In genomic region chr16:37292593-37292992, GRCm38 (mm10) we compare ENCODE assay signal across 11 mouse cellular contexts.
DNase-seq lines count a peak whose midpoint lies in the region; ATAC-seq and TF ChIP-seq lines count a peak whose summit lies in the region.
"Had no signal": no experiment of that assay in that cellular context is flagged by ENCODE, and none has a peak within 500 bp of the region (broad histone marks: within the 10 kb centered on the region; RNA-seq: fewer than 3 reads in every experiment).

No protein-coding gene starts in this region.

- TF ChIP-seq CTCF in MEL (IDR thresholded peaks at IDR 0.05 in 2 of 3, conservative IDR thresholded peaks at IDR 0.05 in 1 of 3; ENCODE audit: control insufficient read depth in 1 of 3, insufficient read depth in 1 of 3, low read depth in 2 of 3, low read length in 3 of 3, poor library complexity in 1 of 3, severe bottlenecking in 1 of 3), result peak; percentile 1 to 61 (median 6); a peak in 2 of 6 replicates

- no peak overlapping the region for H3K4me3 ChIP-seq in intestine, embryonic 15.5 days (replicated peaks)
- H3K4me3 ChIP-seq in intestine, embryonic 16.5 days (ENCODE audit: low read length), result no peak overlapping the region
- H3K4me3 ChIP-seq in MEL (ENCODE audit: control insufficient read depth in 1 of 2, insufficient read depth in 1 of 2, low read depth in 2 of 2, low read length in 2 of 2), result no peak overlapping the region
- H3K4me3 ChIP-seq in embryonic facial prominence, embryonic 14.5 days (ENCODE audit: low read depth, low read length), result no peak overlapping the region

- WGBS in intestine, embryonic 15.5 days, result 83% methylated on average over 1 of the region's 1 CpGs
- 80% methylated on average over 1 of the region's 1 CpGs for WGBS in intestine, embryonic 16.5 days
- WGBS in embryonic facial prominence, embryonic 14.5 days, result 78% methylated on average over 1 of the region's 1 CpGs

- no peak for TF ChIP-seq EP300 in MEL (IDR thresholded peaks at IDR 0.05; ENCODE audit: low read depth in 1 of 2, low read length in 2 of 2)

- H3K27ac ChIP-seq in intestine, embryonic 15.5 days, result no peak overlapping the region
- no peak overlapping the region for H3K27ac ChIP-seq in intestine, embryonic 16.5 days (ENCODE audit: low read length)
- H3K27ac ChIP-seq in MEL (ENCODE audit: control insufficient read depth, low read depth, low read length), result no peak overlapping the region
- no peak overlapping the region for H3K27ac ChIP-seq in embryonic facial prominence, embryonic 14.5 days (replicated peaks; ENCODE audit: low read depth, low read length)

- H3K4me1 ChIP-seq in intestine, embryonic 15.5 days (replicated peaks), result no peaks in the 10 kb centered on the region
- no peaks in the 10 kb centered on the region for H3K4me1 ChIP-seq in intestine, embryonic 16.5 days (ENCODE audit: control insufficient read depth, insufficient read depth, low read length)
- H3K4me1 ChIP-seq in MEL (ENCODE audit: control insufficient read depth in 1 of 2, insufficient read depth in 2 of 2, low read length in 2 of 2), result no peaks in the 10 kb centered on the region
- H3K4me1 ChIP-seq in embryonic facial prominence, embryonic 14.5 days (ENCODE audit: control insufficient read depth, insufficient read depth, low read length), result no peaks in the 10 kb centered on the region

- TF ChIP-seq POLR2A in MEL (IDR thresholded peaks at IDR 0.05; ENCODE audit: control insufficient read depth in 1 of 2, insufficient read depth in 1 of 2, low read depth in 1 of 2, low read length in 2 of 2, poor library complexity in 1 of 2), result no peak

- no peaks in the 10 kb centered on the region for H3K36me3 ChIP-seq in intestine, embryonic 15.5 days
- no peaks in the 10 kb centered on the region for H3K36me3 ChIP-seq in intestine, embryonic 16.5 days (ENCODE audit: control insufficient read depth, insufficient read depth, low read length)
- no peaks in the 10 kb centered on the region for H3K36me3 ChIP-seq in MEL (ENCODE audit: control insufficient read depth in 1 of 2, insufficient read depth in 2 of 2, low read length in 2 of 2)
- H3K36me3 ChIP-seq in embryonic facial prominence, embryonic 14.5 days (ENCODE audit: control insufficient read depth, insufficient read depth, low read length), result no peaks in the 10 kb centered on the region

- H3K9me3 ChIP-seq in intestine, embryonic 15.5 days, result no peaks in the 10 kb centered on the region
- H3K9me3 ChIP-seq in intestine, embryonic 16.5 days (ENCODE audit: control insufficient read depth, low read length), result no peaks in the 10 kb centered on the region
- no peaks in the 10 kb centered on the region for H3K9me3 ChIP-seq in MEL (replicated peaks; ENCODE audit: insufficient read depth, low read length)
- no peaks in the 10 kb centered on the region for H3K9me3 ChIP-seq in embryonic facial prominence, embryonic 14.5 days (ENCODE audit: control insufficient read depth, low read length)

- H3K79me2 ChIP-seq in MEL (ENCODE audit: control insufficient read depth, insufficient read depth, low read length, poor library complexity), result no peaks in the 10 kb centered on the region

- no peaks in the 10 kb centered on the region for H3K27me3 ChIP-seq in intestine, embryonic 15.5 days (replicated peaks)
- no peaks in the 10 kb centered on the region for H3K27me3 ChIP-seq in intestine, embryonic 16.5 days (replicated peaks; ENCODE audit: control insufficient read depth, insufficient read depth, low read length)
- H3K27me3 ChIP-seq in MEL (ENCODE audit: control insufficient read depth in 1 of 2, insufficient read depth in 2 of 2, low read length in 2 of 2), result no peaks in the 10 kb centered on the region; a peak in 1 of 4 replicates
- H3K27me3 ChIP-seq in embryonic facial prominence, embryonic 14.5 days (replicated peaks; ENCODE audit: control insufficient read depth, insufficient read depth, low read length), result no peaks in the 10 kb centered on the region

- TF ChIP-seq RAD21 in MEL (IDR thresholded peaks at IDR 0.05; ENCODE audit: low read depth, low read length), result peak; percentile 68

- 0 out of 2 replicates have a peak, but pooled peaks have one; percentile 45 for ATAC-seq in intestine, embryonic 15.5 days
- ATAC-seq in intestine, embryonic 16.5 days, result no peak
- ATAC-seq in embryonic facial prominence, embryonic 14.5 days (ENCODE audit: low read depth), result no peak

- no peak overlapping the region for H3K4me2 ChIP-seq in intestine, embryonic 15.5 days (replicated peaks)
- no peak overlapping the region for H3K4me2 ChIP-seq in intestine, embryonic 16.5 days (ENCODE audit: low read depth, low read length)
- no peak overlapping the region for H3K4me2 ChIP-seq in embryonic facial prominence, embryonic 14.5 days (ENCODE audit: low read depth, low read length)
- H3K4me2 ChIP-seq: heart, embryonic 11.5 days had no signal

- H3K9ac ChIP-seq in intestine, embryonic 15.5 days, result no peak overlapping the region
- no peak overlapping the region for H3K9ac ChIP-seq in intestine, embryonic 16.5 days (ENCODE audit: low read depth, low read length)
- no peak overlapping the region for H3K9ac ChIP-seq in MEL (ENCODE audit: control insufficient read depth, low read depth, low read length, poor library complexity, severe bottlenecking)
- no peak overlapping the region for H3K9ac ChIP-seq in embryonic facial prominence, embryonic 14.5 days (ENCODE audit: low read depth, low read length)

- peak; percentile 49 for DNase-seq in 416B (ENCODE audit: low read depth)
- peak; percentile 37 for DNase-seq in MEL (ENCODE audit: low read depth, low spot score)
- peak; percentile 39 for DNase-seq in embryonic facial prominence, embryonic 14.5 days (ENCODE audit: low spot score)
- no peak for DNase-seq in thymus, postnatal 36 days
- no peak for DNase-seq in urinary bladder, postnatal 14 days (ENCODE audit: low spot score)
- DNase-seq: kidney, adult 11 months; lung, adult 2 months; right cerebral cortex, postnatal 4 days had no signal

TF ChIP-seq in MEL, 35 proteins besides CTCF, POLR2A, EP300 and RAD21:
- no peak for TF ChIP-seq UBTF (IDR thresholded peaks at IDR 0.05; ENCODE audit: borderline replicate concordance, insufficient read depth, low read depth, low read length)
- TF ChIP-seq ZC3H11A (IDR thresholded peaks at IDR 0.05; ENCODE audit: low read depth, low read length), result peak; percentile 39; the same call in 1 of the 2 replicates
- peak; percentile 69 for TF ChIP-seq SMC3 (IDR thresholded peaks at IDR 0.05; ENCODE audit: low read depth, low read length)
- TF ChIP-seq USF1 (IDR thresholded peaks at IDR 0.05; ENCODE audit: low read depth, low read length), result no peak

Comparison
In these comparisons a context has a peak if more than half of its experiments do, and no peak if none do; other contexts are left out.
1. DNase-seq: peak in 416B (single experiment), MEL (single experiment) and embryonic facial prominence, embryonic 14.5 days (single experiment); none in thymus, postnatal 36 days (0 of 2) and urinary bladder, postnatal 14 days (single experiment).